Mouse (Mus musculus) hindbrain, embryonic 14.5 days (tissue): ENCODE measurements at regions not wholly inside any gene's neighbourhood (a gene's known extent, or its start where the extent isn't known, plus 50 kb on each side); places are given as distances from the start of the nearest gene placed in this dataset.

Experiments used
- ATAC-seq: fragments of 200-750 bp; cut with Nextera tagmentation; 2 replicates; pipeline ENCODE4 v1.8.0; 2017; ENCODE audit warnings: moderate number of reproducible peaks, mild to moderate bottlenecking, moderate TSS enrichment, moderate library complexity; ENCODE audit not compliant: low FRiP score
- DNase-seq: peaks from one replicate; pipeline ENCODE4 v3.0.0-alpha.2; 2015; ENCODE audit warnings: low spot score
- H3K27ac ChIP-seq: fragments of 300-500 bp; sonication (generic); 2 replicates; pipeline ENCODE4 v1.5.1; 2014; ENCODE audit warnings: mild to moderate bottlenecking, moderate library complexity
- H3K27me3 ChIP-seq: fragments of 300-500 bp; sonication (generic); 2 replicates; pipeline ENCODE4 v1.6.1; 2014; ENCODE audit warnings: mild to moderate bottlenecking, low read length, mixed read lengths; ENCODE audit not compliant: control insufficient read depth, insufficient read depth
- H3K36me3 ChIP-seq: fragments of 300-500 bp; sonication (generic); replicated peaks from 2 replicates; pipeline ENCODE4 v1.6.1; 2014; ENCODE audit not compliant: control insufficient read depth, insufficient read depth
- H3K4me1 ChIP-seq: fragments of 300-500 bp; sonication (generic); replicated peaks from 2 replicates; pipeline ENCODE4 v1.6.1; 2014; ENCODE audit warnings: antibody characterized with exemption, low read length, mixed read lengths; ENCODE audit not compliant: control insufficient read depth, insufficient read depth
- H3K4me2 ChIP-seq: fragments of 300-500 bp; sonication (generic); replicated peaks from 2 replicates; pipeline ENCODE4 v1.6.1; 2014; ENCODE audit warnings: mild to moderate bottlenecking, moderate library complexity
- H3K4me3 ChIP-seq: fragments of 300-500 bp; sonication (generic); replicated peaks from 2 replicates; pipeline ENCODE4 v1.5.1; 2014; ENCODE audit warnings: mild to moderate bottlenecking, low read length
- H3K9ac ChIP-seq: fragments of 300-500 bp; sonication (generic); 2 replicates; pipeline ENCODE4 v1.6.1; 2014
- H3K9me3 ChIP-seq: fragments of 300-500 bp; sonication (generic); 2 replicates; pipeline ENCODE4 v1.6.1; 2016; ENCODE audit warnings: low read length; ENCODE audit not compliant: control insufficient read depth
- WGBS: fragments of 180-500 bp; shearing (Covaris S2); extraction: QIAGEN DNeasy Blood & Tissue Kit; methylation state at CpG from one replicate; pipeline ENCODE4 v1.1.7; 2014; 5-methylcytosine and 5-hydroxymethylcytosine counted together

GRCm38 (mm10) chr10:87750321-87750720 is 107.7 kb upstream of the Igf1 start:
- DNase-seq (no peak), ATAC-seq (no peak)
- Histone ChIP-seq H3K4me1 (no peaks in the 10 kb centered on the region), H3K4me2 (no peak overlapping the region), H3K36me3 (no peaks in the 10 kb centered on the region), H3K9ac (no peak overlapping the region), H3K9me3 (no peaks in the 10 kb centered on the region), H3K4me3 (no peak overlapping the region), H3K27ac (no peak overlapping the region), H3K27me3 (no peaks in the 10 kb centered on the region)

GRCm38 (mm10) chr10:87750972-87751371 is 107.1 kb upstream of the Igf1 start:
- no peak overlapping the region for H3K9ac ChIP-seq
- 46% methylated on average over 1 of the region's 1 CpGs for WGBS
- H3K36me3 ChIP-seq: no peaks in the 10 kb centered on the region
- no peaks in the 10 kb centered on the region for H3K4me1 ChIP-seq
- no peaks in the 10 kb centered on the region for H3K9me3 ChIP-seq
- ATAC-seq (no peak), DNase-seq (no peak)
- no peaks in the 10 kb centered on the region for H3K27me3 ChIP-seq
- no peak overlapping the region for H3K4me2 ChIP-seq
- no peak overlapping the region for H3K27ac ChIP-seq
- H3K4me3 ChIP-seq: no peak overlapping the region

- WGBS: 91% methylated on average over 2 of the region's 2 CpGs
- Histone ChIP-seq H3K4me2 (no peak overlapping the region), H3K36me3 (no peaks in the 10 kb centered on the region), H3K4me3 (no peak overlapping the region), H3K27me3 (no peaks in the 10 kb centered on the region), H3K9me3 (no peaks in the 10 kb centered on the region), H3K4me1 (no peaks in the 10 kb centered on the region), H3K9ac (no peak overlapping the region), H3K27ac (no peak overlapping the region)
- no peak for DNase-seq
- no peak for ATAC-seq
Measured at GRCm38 (mm10) chr10:87752117-87752516, 105.9 kb upstream of the Igf1 start.

GRCm38 (mm10) chr10:87753483-87753882 is 104.6 kb upstream of the Igf1 start:
- WGBS: 43% methylated on average over 1 of the region's 1 CpGs

DNA sequence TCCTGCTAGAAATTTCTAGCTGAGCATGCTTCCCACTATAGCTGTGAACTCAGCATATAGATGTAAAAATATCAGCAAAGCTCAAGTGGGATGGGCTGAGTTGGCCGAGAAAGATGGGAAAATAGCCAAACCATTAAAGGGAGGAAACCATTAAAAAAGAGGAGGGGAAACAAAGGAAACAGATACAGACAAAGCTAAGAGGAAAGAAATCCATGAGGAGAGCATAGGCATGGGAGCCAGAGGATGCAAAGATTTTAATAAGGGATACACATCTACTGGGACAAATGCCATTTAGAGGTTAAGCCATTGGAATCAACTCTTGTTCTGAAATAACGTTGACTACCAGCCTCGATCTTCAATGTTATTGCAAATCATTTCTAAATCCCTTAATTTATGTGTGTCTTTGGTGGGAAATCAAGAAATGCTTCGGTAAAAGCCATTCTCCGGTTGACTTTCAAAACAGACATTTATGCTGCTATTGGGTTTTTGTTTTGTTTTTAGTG is 96.5 kb upstream of the Igf1 start:
- Histone ChIP-seq H3K36me3 (no peaks in the 10 kb centered on the region), H3K4me3 (no peak overlapping the region), H3K27me3 (no peaks in the 10 kb centered on the region), H3K4me2 (no peak overlapping the region), H3K9me3 (no peaks in the 10 kb centered on the region), H3K4me1 (no peaks in the 10 kb centered on the region), H3K27ac (no peak overlapping the region), H3K9ac (no peak overlapping the region)
- 80% methylated on average over 5 of the region's 5 CpGs for WGBS
- ATAC-seq (no peak), DNase-seq (no peak)

More at GRCm38 (mm10) chr10:87753483-87753882, 104.6 kb upstream of the Igf1 start:
- no peak for DNase-seq
- Histone ChIP-seq H3K4me1 (no peaks in the 10 kb centered on the region), H3K4me3 (no peak overlapping the region), H3K27me3 (no peaks in the 10 kb centered on the region), H3K36me3 (no peaks in the 10 kb centered on the region), H3K27ac (no peak overlapping the region), H3K9me3 (no peaks in the 10 kb centered on the region), H3K9ac (no peak overlapping the region), H3K4me2 (no peak overlapping the region)
- no peak for ATAC-seq

GRCm38 (mm10) chr10:87787521-87787920 is 70.5 kb upstream of the Igf1 start:
- Histone ChIP-seq H3K27ac (no peak overlapping the region), H3K9ac (no peak overlapping the region), H3K4me2 (no peak overlapping the region), H3K4me1 (no peaks in the 10 kb centered on the region), H3K36me3 (no peaks in the 10 kb centered on the region), H3K9me3 (no peaks in the 10 kb centered on the region), H3K27me3 (no peaks in the 10 kb centered on the region), H3K4me3 (no peak overlapping the region)
- ATAC-seq (no peak), DNase-seq (no peak)
- 72% methylated on average over 4 of the region's 4 CpGs for WGBS

GRCm38 (mm10) chr10:87792346-87792745 is 65.7 kb upstream of the Igf1 start:
- DNase-seq: no peak
- ATAC-seq: no peak
- Histone ChIP-seq H3K27ac (no peak overlapping the region), H3K4me1 (no peaks in the 10 kb centered on the region), H3K36me3 (no peaks in the 10 kb centered on the region), H3K4me3 (no peak overlapping the region), H3K4me2 (no peak overlapping the region), H3K9ac (no peak overlapping the region), H3K27me3 (no peaks in the 10 kb centered on the region), H3K9me3 (no peaks in the 10 kb centered on the region)

- no peak overlapping the region for H3K9ac ChIP-seq
- 89% methylated on average over 5 of the region's 5 CpGs for WGBS
- no peak overlapping the region for H3K27ac ChIP-seq
- H3K36me3 ChIP-seq: no peaks in the 10 kb centered on the region
- no peaks in the 10 kb centered on the region for H3K9me3 ChIP-seq
- DNase-seq (no peak), ATAC-seq (no peak)
- H3K4me3 ChIP-seq: no peak overlapping the region
- H3K4me1 ChIP-seq: no peaks in the 10 kb centered on the region
- H3K4me2 ChIP-seq: no peak overlapping the region
- no peaks in the 10 kb centered on the region for H3K27me3 ChIP-seq
Measured at GRCm38 (mm10) chr10:87803936-87804791, 53.9 kb upstream of the Igf1 start.

- Histone ChIP-seq H3K27ac (no peak overlapping the region), H3K4me1 (no peaks in the 10 kb centered on the region), H3K27me3 (no peaks in the 10 kb centered on the region), H3K4me2 (no peak overlapping the region), H3K9me3 (no peaks in the 10 kb centered on the region), H3K9ac (no peak overlapping the region), H3K36me3 (no peaks in the 10 kb centered on the region), H3K4me3 (no peak overlapping the region)
- DNase-seq (no peak), ATAC-seq (no peak)
- 100% methylated on average over 1 of the region's 1 CpGs for WGBS
Measured at GRCm38 (mm10) chr10:87804792-87805082, 53.3 kb upstream of the Igf1 start.
